Mouse (Mus musculus) megakaryocyte progenitor cell, adult 5-6 weeks (primary cell): ENCODE measurements around the gene Fam213a. TPM values are rescaled to one million over a fixed set of nuclear protein-coding genes. Genes with fewer than 3 reads are reported as not detected.

Experiments
- ATAC-seq: replicated peaks from 2 replicates; pipeline ENCODE4 v1.8.0; 2016; ENCODE audit warnings: mild to moderate bottlenecking, moderate TSS enrichment, inconsistent platforms; ENCODE audit not compliant: poor library complexity
- total RNA-seq, 2 experiments: library from RNA; stranded (forward) in 1 of 2; stranded (reverse) in 1 of 2; fragments of 157-497, 149-512 nt in 1 of 2; fragments of 200-1000 nt in 1 of 2; gene quantifications; 2 replicates each; pipeline versions ENCODE4 v1.2.3 to v1.2.4; 2015 to 2017

Gene Fam213a
- total RNA-seq, 2 experiments from 2014 or later, result 8.7 to 20.4 TPM

- ATAC-seq, result no peak
These were observed 69.8 kb downstream of the Fam213a start for GRCm38 (mm10) chr14:40943802-40944201.

Other genes with a start within 250 kb of the Fam213a start
- gene Sh2d4b, start 120.5 kb downstream of the Fam213a start, total RNA-seq (2015), result 0.17 TPM in 1 of 2 replicates, not detected in the other
- not detected in 2 replicates for gene Sh2d4b, start 120.5 kb downstream of the Fam213a start, total RNA-seq (2017)
- 30.7 and 36.6 TPM in 2 replicates for gene Tspan14, start 47.0 kb downstream of the Fam213a start, total RNA-seq (2015)
- gene Tspan14, start 47.0 kb downstream of the Fam213a start, total RNA-seq (2017), result 35.6 and 42.0 TPM in 2 replicates
- not detected in 2 replicates for gene Dydc2, start 55.4 kb upstream of the Fam213a start, total RNA-seq (2015)
- not detected in 2 replicates for gene Dydc2, start 55.4 kb upstream of the Fam213a start, total RNA-seq (2017)
- gene Dydc1, start 59.1 kb upstream of the Fam213a start, total RNA-seq (2015), result not detected in 2 replicates
- not detected in 2 replicates for gene Dydc1, start 59.1 kb upstream of the Fam213a start, total RNA-seq (2017)
- gene Mat1a, start 91.2 kb upstream of the Fam213a start, total RNA-seq (2015), result not detected in 2 replicates
- not detected in 2 replicates for gene Mat1a, start 91.2 kb upstream of the Fam213a start, total RNA-seq (2017)
- gene Sftpa1, start 118.0 kb upstream of the Fam213a start, total RNA-seq (2015), result not detected in 2 replicates
- not detected in 2 replicates for gene Sftpa1, start 118.0 kb upstream of the Fam213a start, total RNA-seq (2017)
- not detected in 2 replicates for gene Mbl1, start 137.7 kb upstream of the Fam213a start, total RNA-seq (2015)
- gene Mbl1, start 137.7 kb upstream of the Fam213a start, total RNA-seq (2017), result not detected in 2 replicates
- gene Sftpd, start 171.4 kb upstream of the Fam213a start, total RNA-seq (2015), result not detected in 2 replicates
- gene Sftpd, start 171.4 kb upstream of the Fam213a start, total RNA-seq (2017), result not detected in 2 replicates